Mouse (Mus musculus) brown adipose tissue, adult 24 weeks (tissue): ENCODE measurements around the gene Hmgb2. TPM values are rescaled to one million over a fixed set of nuclear protein-coding genes. Genes with fewer than 3 reads are reported as not detected.
"Not testable (repeated sequence)": the region's sequence is repeated elsewhere in the genome, so short reads cannot be mapped to it uniquely, and the experiment has no call there.

Source experiments
- H3K27ac ChIP-seq: fragments of 200-500 bp; replicated peaks from 2 replicates; pipeline ENCODE4 v1.5.1; 2012; ENCODE audit warnings: low read depth, mild to moderate bottlenecking, low read length
- H3K4me1 ChIP-seq: fragments of 200-500 bp; 2 replicates; pipeline ENCODE4 v1.6.1; 2012; ENCODE audit warnings: low read length, mixed read lengths; ENCODE audit not compliant: control insufficient read depth, insufficient read depth, insufficient read length
- H3K4me3 ChIP-seq: fragments of 200-500 bp; 2 replicates; pipeline ENCODE4 v1.5.1; 2012; ENCODE audit warnings: low read depth, mild to moderate bottlenecking, low read length, moderate library complexity; ENCODE audit not compliant: insufficient read depth
- polyA plus RNA-seq: library from polyadenylated mRNA; stranded (reverse); fragments of >200 nt; gene quantifications from 2 replicates; pipeline ENCODE4 v1.2.4, GENCODE M21; 2012; ENCODE audit not compliant: missing spikeins, insufficient read depth, insufficient read length

Hmgb2 gene
- polyA plus RNA-seq, 1 experiment = 4.9 TPM

DNA sequence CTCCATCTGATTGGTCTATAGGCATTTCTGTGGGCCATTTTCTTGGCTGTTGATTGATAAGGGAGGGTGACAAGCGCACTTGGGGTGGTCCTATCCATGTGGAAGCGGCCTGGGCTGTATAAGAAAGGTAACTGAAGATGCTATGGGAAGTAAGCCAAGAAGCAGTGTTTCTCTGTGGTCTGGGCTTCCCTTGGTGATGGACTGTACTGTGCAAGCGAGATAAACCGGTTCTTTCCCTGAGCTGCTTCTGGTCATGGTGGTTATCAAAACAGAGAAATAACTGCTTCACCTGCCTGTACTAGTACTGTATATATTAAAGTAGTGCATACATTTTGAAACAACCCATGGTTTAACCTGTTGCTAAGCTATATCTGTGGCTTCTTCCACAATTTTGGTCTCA is 19.8 kb upstream of the Hmgb2 start:
- H3K27ac ChIP-seq = no peak overlapping the region
- no peak overlapping the region for H3K4me3 ChIP-seq
- no peaks in the 10 kb centered on the region for H3K4me1 ChIP-seq

DNA sequence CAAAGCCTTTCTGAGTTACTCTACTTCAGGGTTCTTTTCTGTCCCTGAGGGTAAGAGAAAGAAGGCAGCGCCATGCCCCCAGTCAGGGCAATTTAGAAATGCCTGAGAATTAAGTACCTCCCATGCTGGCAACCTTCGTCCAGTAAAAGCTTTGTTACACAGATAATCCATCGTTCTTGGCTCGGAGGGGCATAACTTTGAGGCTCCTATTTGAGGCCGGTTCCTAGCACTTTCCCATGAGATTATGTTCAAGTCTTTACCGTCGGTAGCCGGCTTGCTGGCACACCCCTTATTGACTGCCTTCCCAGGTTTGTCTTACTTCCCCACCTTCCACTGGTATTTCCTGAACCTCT is 13.2 kb upstream of the Hmgb2 start:
- no peak overlapping the region for H3K27ac ChIP-seq
- no peak overlapping the region for H3K4me3 ChIP-seq

DNA sequence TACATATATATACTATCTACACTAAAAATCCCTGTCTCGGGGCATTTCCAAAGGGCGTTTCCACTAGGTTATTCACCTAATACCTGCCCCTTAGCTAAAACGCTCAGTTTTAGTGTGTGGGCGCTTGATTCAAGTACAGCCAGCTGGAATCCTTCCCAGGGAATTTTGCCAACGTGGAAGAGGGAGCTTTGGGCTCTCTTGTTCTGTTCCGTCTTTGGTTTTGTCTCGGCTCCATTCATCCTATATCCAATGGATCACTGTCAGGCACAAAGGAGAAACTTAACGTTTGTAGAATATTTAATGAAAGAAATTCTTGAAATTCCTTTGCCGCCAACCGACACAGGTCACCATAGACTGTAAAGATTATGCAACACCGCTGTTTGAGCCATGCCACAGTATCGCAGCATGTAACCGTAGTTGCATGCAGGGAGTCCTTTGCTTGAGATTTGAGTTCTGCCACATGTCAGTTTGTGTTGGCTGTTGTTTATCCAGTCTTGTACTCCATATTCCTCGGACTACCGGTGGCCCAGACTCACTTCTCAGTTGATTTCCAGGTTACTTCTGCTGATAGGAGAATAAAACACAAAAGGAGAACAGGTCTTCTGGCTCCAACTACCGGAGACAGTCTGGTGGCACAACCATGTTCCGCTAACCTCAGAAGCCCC is 12.7 kb upstream of the Hmgb2 start:
- Histone ChIP-seq H3K4me3 (peak overlapping the region; percentile 35), H3K4me1 (no peaks in the 10 kb centered on the region), H3K27ac (no peak overlapping the region)

More for the DNA sequence above, 13.2 kb upstream of the Hmgb2 start:
- H3K4me1 ChIP-seq = no peaks in the 10 kb centered on the region

DNA sequence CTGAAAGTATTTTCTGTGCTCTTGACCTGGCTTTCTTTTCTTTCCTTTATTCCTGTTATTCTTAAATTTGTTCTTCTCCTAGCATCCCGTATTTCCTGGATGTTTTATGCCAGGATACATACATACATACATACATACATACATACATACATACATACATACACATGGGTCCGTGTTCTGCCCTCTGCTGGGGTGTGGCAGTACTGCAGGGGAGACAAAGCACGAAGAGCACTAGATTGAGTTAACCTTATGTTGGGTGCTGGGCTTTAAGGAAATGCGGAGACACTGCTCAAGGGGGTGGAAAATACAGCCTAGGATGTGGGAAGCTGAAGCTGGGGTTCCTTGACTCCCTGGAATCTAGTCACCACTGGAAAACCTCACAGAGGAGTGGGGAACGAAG is 8.1 kb upstream of the Hmgb2 start:
- 0 out of 2 replicates have a peak, but pooled peaks cover 3% of the 10 kb centered on the region for H3K4me1 ChIP-seq
- no peak overlapping the region for H3K27ac ChIP-seq
- no peak overlapping the region for H3K4me3 ChIP-seq

DNA sequence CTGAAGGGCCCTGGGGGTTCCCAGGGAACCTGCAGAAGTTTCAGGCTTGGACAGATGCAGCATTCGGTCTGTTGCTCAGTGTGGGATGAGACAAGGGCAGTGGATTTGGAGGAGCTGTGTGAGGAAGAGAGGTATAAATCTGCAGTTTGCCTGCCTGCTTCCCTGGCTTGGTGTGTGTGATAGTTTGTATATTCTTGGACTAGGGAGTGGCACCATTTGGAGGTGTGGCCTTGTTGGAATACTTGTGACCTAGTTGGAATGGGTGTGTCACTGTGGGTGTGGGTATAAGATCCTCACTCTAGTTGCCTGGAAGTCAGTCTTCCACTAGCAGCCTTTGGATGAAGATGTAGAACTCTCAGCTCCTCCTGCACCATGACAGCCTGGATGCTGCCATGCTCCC is 6.2 kb upstream of the Hmgb2 start:
- H3K27ac ChIP-seq, H3K4me3 ChIP-seq, H3K4me1 ChIP-seq: not testable (repeated sequence)

DNA sequence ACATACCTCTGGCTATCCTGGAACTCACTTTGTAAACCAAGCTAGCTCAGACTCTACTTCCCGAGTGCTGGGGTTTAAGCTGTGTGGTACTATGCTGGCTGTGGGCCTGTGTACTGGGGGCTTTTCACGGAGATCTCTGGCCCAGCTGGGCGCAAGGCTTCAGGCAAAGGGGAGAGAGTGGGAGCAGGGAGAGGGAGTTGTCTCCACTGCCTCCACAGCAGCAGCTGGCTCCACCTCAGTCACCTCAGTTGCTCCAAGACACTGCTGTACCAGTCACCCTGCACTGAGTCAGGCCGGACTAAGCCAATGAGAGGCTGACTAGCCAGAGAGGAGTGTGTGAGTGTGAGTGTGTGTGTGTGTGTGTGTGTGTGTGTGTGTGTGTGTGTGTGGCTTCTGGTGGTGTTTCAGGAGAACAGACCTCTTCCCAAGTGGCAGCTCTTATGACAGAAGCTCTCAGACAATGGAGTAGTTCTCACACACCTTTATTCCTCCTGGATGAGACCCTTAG is 4.1 kb upstream of the Hmgb2 start:
- Histone ChIP-seq H3K27ac (no peak overlapping the region), H3K4me3 (no peak overlapping the region), H3K4me1 (0 out of 2 replicates have a peak, but pooled peaks cover 3% of the 10 kb centered on the region)

DNA sequence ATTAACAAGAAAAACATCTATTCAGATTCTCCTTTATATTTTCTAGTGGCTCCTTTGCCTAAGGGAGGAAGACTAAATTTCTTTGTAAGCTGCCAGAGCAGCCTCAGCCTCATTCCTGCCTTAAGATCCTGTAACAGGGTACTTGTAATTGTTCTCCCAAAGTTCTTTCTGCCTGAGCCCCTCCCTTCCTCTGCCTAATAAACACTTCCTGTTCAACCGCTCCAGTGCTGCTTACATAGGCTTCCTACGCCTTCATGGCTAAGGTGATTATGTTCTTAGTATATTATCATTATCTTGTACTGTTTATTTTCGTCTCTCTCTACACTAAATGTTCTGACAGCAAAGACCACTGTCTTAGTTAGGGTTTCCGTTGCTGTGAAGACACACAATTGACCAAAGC is 3.0 kb upstream of the Hmgb2 start:
- Histone ChIP-seq H3K4me1 (0 out of 2 replicates have a peak, but pooled peaks cover 3% of the 10 kb centered on the region), H3K27ac (0 out of 2 replicates have a peak overlapping the region, but pooled peaks have one; percentile 12), H3K4me3 (no peak overlapping the region)

DNA sequence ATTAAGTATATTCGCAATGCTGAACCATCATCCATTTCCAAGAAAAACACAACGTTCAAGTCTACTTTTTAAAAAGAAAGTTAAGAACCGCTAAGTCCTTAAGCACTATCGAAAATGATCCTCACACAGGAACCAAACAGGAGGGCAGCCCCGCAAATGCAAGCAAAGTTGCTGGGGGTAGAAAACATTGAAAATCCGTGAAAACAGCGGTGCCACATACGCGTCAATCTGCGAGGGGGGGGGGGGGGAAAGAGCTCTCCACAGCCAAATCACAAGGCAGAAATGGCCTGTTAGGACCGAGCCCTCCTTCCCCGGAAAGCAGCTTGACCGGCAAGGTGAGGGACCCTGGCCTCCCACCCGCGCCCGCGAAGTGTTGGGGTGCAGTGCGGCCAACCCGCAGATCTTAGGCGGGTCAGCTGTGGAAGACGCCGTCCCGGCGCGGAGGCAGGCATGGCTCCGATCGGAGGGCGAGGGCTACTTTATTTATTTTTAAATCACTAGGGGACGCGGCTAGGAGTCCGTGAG is 854 bp upstream of the Hmgb2 start:
- Histone ChIP-seq H3K4me3 (peak overlapping the region; percentile 77), H3K4me1 (0 out of 2 replicates have a peak, but pooled peaks cover 3% of the 10 kb centered on the region), H3K27ac (no peak overlapping the region)

DNA sequence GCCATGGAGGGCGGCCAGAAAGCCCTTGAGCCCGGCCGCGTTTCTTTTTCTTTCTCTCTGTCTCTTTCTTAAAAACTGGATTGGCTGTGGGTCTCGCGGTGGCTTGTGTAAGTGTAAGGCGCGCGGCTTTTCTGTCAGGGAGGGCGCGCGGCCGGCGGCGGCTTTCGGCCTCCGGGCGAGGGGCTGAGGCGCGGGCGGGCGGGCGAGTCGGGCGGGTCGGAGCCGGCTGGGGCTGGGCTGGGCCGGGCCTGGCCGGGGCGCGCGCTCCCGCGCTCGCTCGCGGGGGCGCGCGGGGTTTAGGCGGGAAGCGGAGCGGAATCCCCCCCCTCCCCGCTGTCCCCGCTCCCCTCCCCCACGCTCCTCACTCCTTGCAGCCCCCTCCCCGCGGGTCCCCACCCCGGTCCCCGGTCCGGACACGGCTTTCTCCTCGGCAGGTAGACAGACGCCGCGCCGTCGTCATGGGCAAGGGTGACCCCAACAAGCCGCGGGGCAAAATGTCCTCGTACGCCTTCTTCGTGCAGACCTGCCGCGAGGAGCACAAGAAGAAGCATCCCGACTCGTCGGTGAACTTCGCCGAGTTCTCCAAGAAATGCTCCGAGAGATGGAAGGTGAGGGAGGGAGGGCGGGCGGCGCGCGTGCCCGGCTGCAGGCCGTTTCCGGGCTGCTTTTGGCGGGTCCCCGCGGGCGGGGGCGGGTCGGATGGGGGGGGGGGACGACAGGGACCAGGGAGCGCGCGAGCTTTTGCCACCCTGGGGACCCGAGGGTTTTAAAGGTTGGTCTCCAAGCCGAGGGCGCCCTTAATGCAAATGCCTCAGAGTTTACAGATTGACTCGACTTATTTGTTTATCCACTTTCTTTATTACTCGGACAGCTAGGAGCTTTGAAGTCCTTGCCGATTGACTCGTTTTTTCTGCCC is 692 bp downstream of the Hmgb2 start:
- H3K4me3 ChIP-seq = peak overlapping the region; percentile 88
- 0 out of 2 replicates have a peak, but pooled peaks cover 3% of the 10 kb centered on the region for H3K4me1 ChIP-seq
- H3K27ac ChIP-seq = peak overlapping the region; percentile 55

DNA sequence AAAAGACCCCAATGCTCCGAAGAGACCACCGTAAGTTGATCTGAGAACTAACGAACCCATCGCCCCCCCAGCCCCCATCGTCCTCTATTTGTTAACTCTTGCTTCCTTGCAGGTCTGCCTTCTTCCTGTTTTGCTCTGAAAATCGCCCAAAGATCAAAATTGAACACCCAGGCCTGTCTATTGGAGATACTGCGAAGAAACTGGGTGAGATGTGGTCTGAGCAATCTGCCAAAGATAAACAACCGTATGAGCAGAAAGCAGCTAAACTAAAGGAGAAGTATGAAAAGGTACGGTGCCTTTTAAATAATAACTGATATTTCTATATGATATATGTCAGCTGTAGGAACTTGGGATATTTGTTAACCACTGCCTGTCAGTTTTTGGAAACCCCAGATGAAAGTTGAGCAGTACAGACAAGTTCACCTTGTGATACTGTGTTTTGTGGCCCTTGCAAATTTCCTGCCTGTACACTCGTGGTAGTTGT is 1.5 kb downstream of the Hmgb2 start:
- H3K4me1 ChIP-seq, H3K27ac ChIP-seq: not testable (repeated sequence)
- peak overlapping the region; percentile 59 for H3K4me3 ChIP-seq

DNA sequence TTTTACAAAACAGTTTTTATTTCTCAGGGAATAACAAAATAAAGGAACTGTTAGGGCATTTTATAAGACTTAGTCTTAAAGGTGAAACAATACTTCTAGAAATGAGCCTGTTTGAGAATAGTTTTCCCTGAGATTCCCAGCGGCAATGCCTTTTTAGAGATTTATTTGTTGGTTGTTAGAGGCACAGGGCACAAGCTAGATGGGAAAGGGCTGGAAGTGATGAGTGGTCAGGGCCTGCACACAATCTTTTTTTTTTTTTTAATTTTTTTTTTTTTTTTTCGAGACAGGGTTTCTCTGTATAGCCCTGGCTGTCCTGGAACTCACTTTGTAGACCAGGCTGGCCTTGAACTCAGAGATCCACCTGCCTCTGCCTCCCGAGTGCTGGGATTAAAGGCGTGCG is 5.0 kb downstream of the Hmgb2 start:
- not testable (repeated sequence) for H3K4me3 ChIP-seq, H3K27ac ChIP-seq, H3K4me1 ChIP-seq

DNA sequence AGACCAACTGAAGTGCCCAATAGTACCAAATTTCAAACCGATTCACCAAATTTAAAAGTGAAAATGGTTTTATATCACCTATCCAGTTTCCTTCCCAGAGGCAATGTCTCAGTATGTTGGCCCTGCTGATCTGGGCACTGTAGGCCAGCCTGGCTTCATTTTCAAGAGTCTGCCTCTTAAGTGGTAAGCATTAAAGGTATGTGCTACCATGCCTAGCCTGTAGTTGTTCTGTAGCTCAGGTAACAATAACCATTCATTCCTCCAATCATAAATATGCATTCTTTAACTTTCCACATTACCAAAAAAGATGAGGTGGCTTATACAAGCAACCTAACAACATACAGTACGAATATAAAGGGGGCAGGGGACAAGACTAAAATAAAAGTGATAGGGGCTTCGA is 6.0 kb downstream of the Hmgb2 start:
- no peak overlapping the region for H3K4me3 ChIP-seq
- H3K4me1 ChIP-seq = no peaks in the 10 kb centered on the region
- H3K27ac ChIP-seq = no peak overlapping the region

DNA sequence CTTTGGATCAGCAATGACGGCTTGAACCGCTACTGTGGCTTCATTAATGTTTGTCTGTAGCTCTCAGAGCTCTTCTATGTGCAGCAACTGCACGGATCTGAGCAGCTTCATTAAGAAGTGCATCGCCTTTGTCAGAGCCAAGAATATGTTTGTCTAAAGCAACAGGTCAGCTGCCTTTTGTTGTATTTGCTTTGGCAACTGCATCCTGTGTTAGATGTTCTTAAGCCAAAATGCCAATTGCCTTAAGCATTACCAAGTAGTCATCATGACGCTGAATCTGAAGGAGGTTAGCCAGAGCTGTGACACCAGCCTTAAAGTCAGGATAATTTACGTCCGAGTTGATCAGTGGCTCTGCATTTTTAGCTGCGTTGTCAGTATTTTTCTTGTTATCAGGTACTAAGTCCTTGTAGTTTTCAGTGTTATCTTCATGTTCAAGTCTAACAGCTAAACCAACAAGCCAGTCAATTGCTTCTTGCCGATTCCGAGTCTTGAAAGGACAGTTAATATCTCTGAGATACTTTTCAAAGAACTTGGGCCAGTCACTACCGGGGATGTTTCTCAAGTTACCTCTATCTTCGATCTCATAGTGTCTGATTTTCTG is 8.6 kb downstream of the Hmgb2 start:
- H3K27ac ChIP-seq = no peak overlapping the region
- no peaks in the 10 kb centered on the region for H3K4me1 ChIP-seq
- H3K4me3 ChIP-seq = no peak overlapping the region

DNA sequence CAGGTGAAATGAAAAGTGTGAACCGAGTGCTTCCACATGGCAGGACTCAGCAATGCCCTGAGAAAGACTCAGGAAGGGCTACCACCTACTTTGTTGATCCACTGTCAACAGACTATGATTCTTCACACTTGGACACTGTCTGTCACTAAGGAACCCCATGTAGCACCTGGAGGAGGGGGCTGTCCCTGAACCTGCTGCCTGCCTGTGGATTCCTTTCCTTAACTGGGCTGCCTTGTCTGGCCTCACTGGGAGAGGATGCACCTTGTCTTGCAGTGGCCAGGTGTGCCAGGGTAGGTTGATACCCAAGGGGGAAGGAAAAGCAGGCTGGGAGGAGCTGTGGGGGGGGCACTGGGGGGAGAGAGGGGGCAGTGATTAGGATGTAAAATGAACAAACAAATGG is 16.3 kb downstream of the Hmgb2 start:
- no peak overlapping the region for H3K4me3 ChIP-seq
- H3K4me1 ChIP-seq = peaks cover 3% of the 10 kb centered on the region
- H3K27ac ChIP-seq = no peak overlapping the region

DNA sequence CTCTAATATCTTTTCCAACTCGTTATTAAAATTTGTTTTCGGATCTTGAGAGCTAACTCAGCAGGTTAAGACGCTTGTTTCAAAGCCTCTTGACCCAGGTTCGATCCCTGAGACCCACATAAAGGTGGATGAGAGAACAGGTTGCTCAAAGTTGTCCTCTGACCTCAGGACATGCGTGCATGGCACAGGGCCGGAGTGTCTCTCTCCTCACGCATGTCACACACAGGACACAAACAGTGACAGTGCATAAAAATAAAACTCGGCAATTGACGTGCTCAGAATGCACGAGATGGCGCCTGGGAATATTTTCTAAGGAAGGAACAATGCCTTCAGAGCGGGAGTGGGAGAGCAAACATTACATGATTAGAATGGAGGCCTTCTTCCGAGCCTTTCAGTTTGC is 18.5 kb downstream of the Hmgb2 start:
- Histone ChIP-seq H3K4me3 (peak overlapping the region; percentile 59), H3K4me1 (peaks cover 3% of the 10 kb centered on the region), H3K27ac (peak overlapping the region; percentile 73)
